Mouse (Mus musculus): Measurements from ENCODE around the gene Lrrc45. TPM values are rescaled to one million over a fixed set of nuclear protein-coding genes. Genes with fewer than 3 reads are reported as not detected.
"Not testable (repeated sequence)": the region's sequence is repeated elsewhere in the genome, so short reads cannot be mapped to it uniquely, and the experiment has no call there.

Lrrc45 gene
- total RNA-seq, 1 experiment = 30.3 TPM

DNA sequence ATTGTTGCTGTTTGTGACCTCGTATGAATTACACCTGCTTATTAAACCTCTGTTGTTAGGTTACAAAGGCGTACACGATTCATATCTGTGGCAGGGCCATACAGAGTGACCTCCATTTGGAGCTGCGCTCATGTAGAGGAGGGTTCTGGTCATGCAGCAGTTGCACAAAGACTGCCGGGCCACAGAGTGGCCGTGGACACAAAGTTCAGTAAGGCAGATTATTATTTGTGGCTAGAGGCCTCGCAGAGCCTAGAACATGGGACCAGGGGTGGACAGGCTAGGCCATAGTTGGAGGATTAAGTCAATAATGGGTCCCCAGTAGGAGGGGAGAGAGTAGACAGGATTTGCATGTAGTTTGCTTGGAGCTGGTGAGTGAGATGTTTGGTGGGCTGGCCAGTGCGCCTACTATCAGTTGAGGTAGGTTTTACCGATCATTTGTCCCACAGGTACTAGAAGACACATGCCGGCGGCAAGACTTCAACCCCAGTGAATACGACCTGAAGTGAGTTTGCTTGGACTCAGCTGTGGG lies 40.1 kb upstream of the Lrrc45 start:
- no peak for DNase-seq (ENCODE audit: low read depth, low spot score)
- Histone ChIP-seq H3K36me3 (ENCODE audit: control insufficient read depth, insufficient read depth, low read length, poor library complexity, severe bottlenecking) (peaks cover 22% of the 10 kb centered on the region; the same call in 1 of the 2 replicates), H3K4me1 (ENCODE audit: control insufficient read depth in 2 of 2, insufficient read depth in 2 of 2, low read length in 2 of 2, poor library complexity in 1 of 2) (peaks cover 0 to 7% of the 10 kb centered on the region in 2 experiments; a peak in 3 of 4 replicates), H3K4me3 (ENCODE audit: insufficient read depth in 1 of 2, low read depth in 1 of 2, low read length in 2 of 2, poor library complexity in 1 of 2, severe bottlenecking in 1 of 2) (peak overlapping the region; percentile 73 to 87), H3K9ac (ENCODE audit: insufficient read depth, low read depth, low read length, poor library complexity, severe bottlenecking) (peak overlapping the region; percentile 84), H3K9me3 (ENCODE audit: control insufficient read depth, insufficient read depth, low read depth, low read length) (no peaks in the 10 kb centered on the region), H3K27ac (ENCODE audit: insufficient read depth, low read depth, low read length, poor library complexity, severe bottlenecking) (peak overlapping the region; percentile 85)
- in situ Hi-C loops (cut with MboI; ENCODE audit: low sequenced_read_pairs in 2 of 2, unreplicated experiment in 2 of 2) = no loop called here
- TF ChIP-seq MAFK (IDR thresholded peaks at IDR 0.05; ENCODE audit: insufficient read depth, low read depth, low read length) (peak; percentile 13; the same call in 1 of the 2 replicates), CHD2 (IDR thresholded peaks at IDR 0.05; ENCODE audit: low read depth, low read length) (no peak)

DNA sequence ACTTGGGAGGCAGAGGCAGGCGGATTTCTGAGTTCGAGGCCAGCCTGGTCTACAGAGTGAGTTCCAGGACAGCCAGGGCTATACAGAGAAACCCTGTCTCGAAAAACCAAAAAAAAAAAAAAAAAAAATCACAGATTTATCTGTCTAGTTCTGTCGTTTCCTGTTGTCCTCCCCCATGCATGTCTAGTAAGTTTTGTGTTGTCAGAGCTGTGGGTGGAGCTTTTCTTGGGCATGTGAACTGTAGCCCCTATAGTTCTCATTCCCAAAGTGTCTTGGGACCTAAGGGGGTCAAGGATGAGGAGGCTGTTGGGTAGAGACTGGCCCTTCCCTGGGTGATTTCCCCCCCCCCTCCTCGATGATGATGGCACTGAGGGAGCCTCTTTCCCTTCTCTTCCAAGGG lies 37.9 kb upstream of the Lrrc45 start:
- H3K4me1 ChIP-seq (ENCODE audit: control insufficient read depth in 2 of 2, insufficient read depth in 2 of 2, low read length in 2 of 2, poor library complexity in 1 of 2); H3K27ac ChIP-seq (ENCODE audit: insufficient read depth, low read depth, low read length, poor library complexity, severe bottlenecking); H3K9ac ChIP-seq (ENCODE audit: insufficient read depth, low read depth, low read length, poor library complexity, severe bottlenecking); in situ Hi-C loops (cut with MboI; ENCODE audit: low sequenced_read_pairs in 2 of 2, unreplicated experiment in 2 of 2); H3K4me3 ChIP-seq (ENCODE audit: insufficient read depth in 1 of 2, low read depth in 1 of 2, low read length in 2 of 2, poor library complexity in 1 of 2, severe bottlenecking in 1 of 2); DNase-seq (ENCODE audit: low read depth, low spot score); H3K9me3 ChIP-seq (ENCODE audit: control insufficient read depth, insufficient read depth, low read depth, low read length): not testable (repeated sequence)
- peaks cover 40% of the 10 kb centered on the region for H3K36me3 ChIP-seq (ENCODE audit: control insufficient read depth, insufficient read depth, low read length, poor library complexity, severe bottlenecking)

DNA sequence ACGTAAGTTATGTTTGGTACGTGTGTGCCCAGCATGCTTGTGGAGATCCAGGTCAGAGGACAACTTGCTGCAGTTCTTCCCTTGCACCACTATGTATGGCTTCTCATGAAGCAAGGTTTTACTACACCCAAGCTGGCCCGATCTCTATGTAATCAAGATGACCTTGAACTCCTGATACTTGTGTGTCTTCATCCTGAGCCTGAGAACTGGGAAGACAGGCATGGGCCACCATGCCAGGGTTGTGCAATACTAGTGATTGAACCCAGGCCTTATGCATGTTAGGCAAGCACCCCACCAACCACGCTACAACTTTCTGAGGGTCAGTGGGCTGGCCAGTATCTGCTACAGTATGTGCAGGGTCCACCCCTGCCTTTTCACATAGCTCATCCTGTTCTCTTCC lies 36.8 kb upstream of the Lrrc45 start:
- no peak for DNase-seq (ENCODE audit: low read depth, low spot score)
- peaks cover 44% of the 10 kb centered on the region for H3K36me3 ChIP-seq (ENCODE audit: control insufficient read depth, insufficient read depth, low read length, poor library complexity, severe bottlenecking)
- TF ChIP-seq ZC3H11A (IDR thresholded peaks at IDR 0.05; ENCODE audit: borderline replicate concordance, low read depth, low read length) (no peak), HCFC1 (IDR thresholded peaks at IDR 0.05; ENCODE audit: borderline replicate concordance, insufficient read depth, low read length) (no peak), ZNF384 (IDR thresholded peaks at IDR 0.05; ENCODE audit: low read depth, low read length) (no peak), CHD2 (IDR thresholded peaks at IDR 0.05; ENCODE audit: low read depth, low read length) (no peak), MAFK (IDR thresholded peaks at IDR 0.05; ENCODE audit: insufficient read depth, low read depth, low read length) (no peak)
- no peak overlapping the region for H3K9ac ChIP-seq (ENCODE audit: insufficient read depth, low read depth, low read length, poor library complexity, severe bottlenecking)
- H3K4me1 ChIP-seq (ENCODE audit: control insufficient read depth in 2 of 2, insufficient read depth in 2 of 2, low read length in 2 of 2, poor library complexity in 1 of 2) = peaks cover 0 to 4% of the 10 kb centered on the region in 2 experiments; a peak in 3 of 4 replicates
- no peaks in the 10 kb centered on the region for H3K9me3 ChIP-seq (ENCODE audit: control insufficient read depth, insufficient read depth, low read depth, low read length)
- H3K4me3 ChIP-seq (ENCODE audit: insufficient read depth in 1 of 2, low read depth in 1 of 2, low read length in 2 of 2, poor library complexity in 1 of 2, severe bottlenecking in 1 of 2) = no peak overlapping the region
- in situ Hi-C loops (cut with MboI; ENCODE audit: low sequenced_read_pairs in 2 of 2, unreplicated experiment in 2 of 2) = no loop called here
- no peak overlapping the region for H3K27ac ChIP-seq (ENCODE audit: insufficient read depth, low read depth, low read length, poor library complexity, severe bottlenecking)

- Histone ChIP-seq H3K9me3 (ENCODE audit: control insufficient read depth, insufficient read depth, low read depth, low read length) (no peaks in the 10 kb centered on the region), H3K36me3 (ENCODE audit: control insufficient read depth, insufficient read depth, low read length, poor library complexity, severe bottlenecking) (peaks cover 59% of the 10 kb centered on the region), H3K27ac (ENCODE audit: insufficient read depth, low read depth, low read length, poor library complexity, severe bottlenecking) (no peak overlapping the region), H3K4me1 (ENCODE audit: control insufficient read depth in 2 of 2, insufficient read depth in 2 of 2, low read length in 2 of 2, poor library complexity in 1 of 2) (peaks cover 0 to 3% of the 10 kb centered on the region in 2 experiments; a peak in 1 of 4 replicates), H3K9ac (ENCODE audit: insufficient read depth, low read depth, low read length, poor library complexity, severe bottlenecking) (no peak overlapping the region), H3K4me3 (ENCODE audit: insufficient read depth in 1 of 2, low read depth in 1 of 2, low read length in 2 of 2, poor library complexity in 1 of 2, severe bottlenecking in 1 of 2) (no peak overlapping the region)
- no peak for TF ChIP-seq HCFC1 (IDR thresholded peaks at IDR 0.05; ENCODE audit: borderline replicate concordance, insufficient read depth, low read length)
- peak; percentile 33; the same call in 1 of the 2 replicates for TF ChIP-seq ZC3H11A (IDR thresholded peaks at IDR 0.05; ENCODE audit: borderline replicate concordance, low read depth, low read length)
- no peak for DNase-seq (ENCODE audit: low read depth, low spot score)
- in situ Hi-C loops (cut with MboI; ENCODE audit: low sequenced_read_pairs in 2 of 2, unreplicated experiment in 2 of 2) = no loop called here
These were observed 33.8 kb upstream of the Lrrc45 start for GRCm38 (mm10) chr11:120679909-120680308.

DNA sequence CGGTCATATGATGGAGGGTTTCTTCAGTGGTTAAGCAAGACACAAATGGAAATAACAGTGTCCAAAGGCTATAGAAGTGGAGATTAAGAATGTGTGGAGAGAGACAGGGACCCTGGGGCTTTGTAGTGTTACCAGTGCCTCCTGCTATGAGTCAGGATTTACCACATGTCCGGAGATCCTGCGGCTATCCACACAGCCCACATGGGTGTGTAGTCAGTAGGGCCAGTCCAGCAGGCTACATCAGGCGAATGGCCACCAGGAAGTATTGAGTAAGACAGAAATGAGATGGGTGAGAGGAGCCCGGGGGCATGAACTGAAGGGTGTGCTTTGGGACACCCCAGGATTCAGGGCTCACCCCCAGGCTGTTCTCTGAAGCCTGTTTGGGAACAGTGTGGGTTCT lies 31.0 kb upstream of the Lrrc45 start:
- H3K9ac ChIP-seq (ENCODE audit: insufficient read depth, low read depth, low read length, poor library complexity, severe bottlenecking) = no peak overlapping the region
- in situ Hi-C loops (cut with MboI; ENCODE audit: low sequenced_read_pairs in 2 of 2, unreplicated experiment in 2 of 2) = no loop called here

More for the DNA sequence above, 31.0 kb upstream of the Lrrc45 start:
- Histone ChIP-seq H3K36me3 (ENCODE audit: control insufficient read depth, insufficient read depth, low read length, poor library complexity, severe bottlenecking) (peaks cover 56% of the 10 kb centered on the region), H3K27ac (ENCODE audit: insufficient read depth, low read depth, low read length, poor library complexity, severe bottlenecking) (no peak overlapping the region), H3K4me1 (ENCODE audit: control insufficient read depth in 2 of 2, insufficient read depth in 2 of 2, low read length in 2 of 2, poor library complexity in 1 of 2) (peaks cover 0 to 10% of the 10 kb centered on the region in 2 experiments; a peak in 1 of 4 replicates), H3K9me3 (ENCODE audit: control insufficient read depth, insufficient read depth, low read depth, low read length) (no peaks in the 10 kb centered on the region), H3K4me3 (ENCODE audit: insufficient read depth in 1 of 2, low read depth in 1 of 2, low read length in 2 of 2, poor library complexity in 1 of 2, severe bottlenecking in 1 of 2) (no peak overlapping the region)
- no peak for DNase-seq (ENCODE audit: low read depth, low spot score)
- TF ChIP-seq MAFK (IDR thresholded peaks at IDR 0.05; ENCODE audit: insufficient read depth, low read depth, low read length) (no peak), ZNF384 (IDR thresholded peaks at IDR 0.05; ENCODE audit: low read depth, low read length) (no peak), ZC3H11A (IDR thresholded peaks at IDR 0.05; ENCODE audit: borderline replicate concordance, low read depth, low read length) (no peak)
